7 mouse cellular contexts compared by ENCODE assay signal in genomic region chr12:116581864-116582263, GRCm38 (mm10).
DNase-seq lines count a peak whose midpoint lies in the region; ATAC-seq lines count a peak whose summit lies in the region.

No protein-coding gene starts in this region.

- no peak overlapping the region for H3K4me2 ChIP-seq in midbrain, embryonic 11.5 days
- H3K4me2 ChIP-seq in kidney, embryonic 16.5 days (replicated peaks; ENCODE audit: low read depth, low read length), result no peak overlapping the region

- no peaks in the 10 kb centered on the region for H3K27me3 ChIP-seq in midbrain, embryonic 11.5 days (ENCODE audit: control insufficient read depth, insufficient read depth, low read length)
- H3K27me3 ChIP-seq in midbrain, embryonic 10.5 days (ENCODE audit: low read depth, poor library complexity, severe bottlenecking), result no peaks in the 10 kb centered on the region
- H3K27me3 ChIP-seq in kidney, embryonic 16.5 days (ENCODE audit: insufficient read depth, low read length), result no peaks in the 10 kb centered on the region

- ATAC-seq in midbrain, embryonic 11.5 days (ENCODE audit: low FRiP score), result peak; percentile 85
- ATAC-seq in kidney, embryonic 16.5 days (ENCODE audit: low FRiP score, low TSS enrichment), result peak; percentile 88

- H3K27ac ChIP-seq in midbrain, embryonic 11.5 days (ENCODE audit: low read depth, low read length), result no peak overlapping the region
- no peak overlapping the region for H3K27ac ChIP-seq in midbrain, embryonic 10.5 days (replicated peaks)
- no peak overlapping the region; the same call in 1 of the 2 replicates for H3K27ac ChIP-seq in kidney, embryonic 16.5 days (ENCODE audit: low read length)

- no peaks in the 10 kb centered on the region for H3K36me3 ChIP-seq in midbrain, embryonic 11.5 days (ENCODE audit: control insufficient read depth, insufficient read depth, low read length)
- no peaks in the 10 kb centered on the region for H3K36me3 ChIP-seq in midbrain, embryonic 10.5 days
- no peaks in the 10 kb centered on the region for H3K36me3 ChIP-seq in kidney, embryonic 16.5 days (ENCODE audit: insufficient read depth, low read length)

- no peaks in the 10 kb centered on the region for H3K9me3 ChIP-seq in midbrain, embryonic 11.5 days (ENCODE audit: control insufficient read depth, low read length)
- no peaks in the 10 kb centered on the region for H3K9me3 ChIP-seq in midbrain, embryonic 10.5 days (replicated peaks)
- no peaks in the 10 kb centered on the region for H3K9me3 ChIP-seq in kidney, embryonic 16.5 days (ENCODE audit: low read length)

- H3K9ac ChIP-seq in midbrain, embryonic 11.5 days (ENCODE audit: low read length), result no peak overlapping the region
- no peak overlapping the region for H3K9ac ChIP-seq in kidney, embryonic 16.5 days (replicated peaks; ENCODE audit: low read length)

- H3K4me1 ChIP-seq in midbrain, embryonic 11.5 days (ENCODE audit: control insufficient read depth, insufficient read depth, low read length), result peaks cover 8% of the 10 kb centered on the region
- H3K4me1 ChIP-seq in midbrain, embryonic 10.5 days, result peaks cover 27% of the 10 kb centered on the region
- peaks cover 13% of the 10 kb centered on the region; the same call in 1 of the 2 replicates for H3K4me1 ChIP-seq in kidney, embryonic 16.5 days (ENCODE audit: insufficient read depth, low read length)

- no peak for DNase-seq in midbrain, embryonic 11.5 days (ENCODE audit: low spot score, missing footprints)
- no peak for DNase-seq in midbrain, embryonic 10.5 days (ENCODE audit: low spot score)
- DNase-seq in embryo, embryonic 9.5 days (ENCODE audit: extremely low spot score), result peak; percentile 9
- DNase-seq in yolk sac, embryonic 10.5 days (ENCODE audit: low spot score), result peak; percentile 17
- no peak for DNase-seq in spleen, postnatal 36 days (ENCODE audit: low spot score in 2 of 2)
- no peak for DNase-seq in frontal cortex, postnatal 25 days (ENCODE audit: low spot score in 2 of 2)

- no peak overlapping the region for H3K4me3 ChIP-seq in midbrain, embryonic 11.5 days (ENCODE audit: low read depth, low read length)
- no peak overlapping the region for H3K4me3 ChIP-seq in midbrain, embryonic 10.5 days
- H3K4me3 ChIP-seq in kidney, embryonic 16.5 days (ENCODE audit: low read length), result no peak overlapping the region

Comparison
In these comparisons a context has a peak if more than half of its experiments do, and no peak if none do; other contexts are left out.
1. DNase-seq: peak in embryo, embryonic 9.5 days (single experiment) and yolk sac, embryonic 10.5 days (single experiment); none in midbrain, embryonic 11.5 days (single experiment), midbrain, embryonic 10.5 days (single experiment), spleen, postnatal 36 days (0 of 2) and frontal cortex, postnatal 25 days (0 of 2).